Mouse (Mus musculus): Measurements from ENCODE around the gene Mfsd13b.
A peak's percentile ranks its signal among the peaks of the same experiment; 100 is the strongest.
"Not testable (repeated sequence)": the region's sequence is repeated elsewhere in the genome, so short reads cannot be mapped to it uniquely, and the experiment has no call there.

Mfsd13b gene

GRCm38 (mm10) chr7:120991191-120991590 lies 8.9 kb downstream of the Mfsd13b start:
- DNase-seq = no peak

DNA sequence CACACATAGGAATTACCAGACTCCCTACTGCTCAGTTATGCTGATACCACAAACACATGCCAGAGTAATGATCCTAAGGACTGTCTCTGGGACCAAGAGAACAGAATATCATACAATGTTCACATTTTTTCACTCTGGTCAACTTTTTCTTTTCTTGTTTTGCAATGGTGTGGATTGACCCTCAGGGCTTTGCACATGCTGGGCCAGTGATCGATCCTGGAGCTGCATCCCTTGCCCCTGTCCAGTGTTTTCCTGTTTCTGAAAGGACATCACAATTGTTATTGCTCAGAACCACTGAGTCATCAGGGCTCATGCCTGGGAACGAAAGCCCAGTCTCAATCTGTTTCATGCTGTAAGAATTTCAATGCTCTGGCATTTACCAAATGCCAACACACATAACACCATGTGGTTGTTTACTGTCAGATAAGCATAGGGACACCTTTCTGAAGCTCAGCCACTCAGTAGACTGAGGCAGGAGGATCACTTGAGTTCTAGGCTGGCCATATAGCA lies 16.8 kb downstream of the Mfsd13b start:
- DNase-seq = no peak

- DNase-seq = no peak
These were observed 17.9 kb downstream of the Mfsd13b start for GRCm38 (mm10) chr7:121000065-121000822.

- DNase-seq = no peak
These were observed 19.6 kb downstream of the Mfsd13b start for GRCm38 (mm10) chr7:121001879-121002278.

GRCm38 (mm10) chr7:121002407-121002928 lies 20.2 kb downstream of the Mfsd13b start:
- DNase-seq = no peak

DNA sequence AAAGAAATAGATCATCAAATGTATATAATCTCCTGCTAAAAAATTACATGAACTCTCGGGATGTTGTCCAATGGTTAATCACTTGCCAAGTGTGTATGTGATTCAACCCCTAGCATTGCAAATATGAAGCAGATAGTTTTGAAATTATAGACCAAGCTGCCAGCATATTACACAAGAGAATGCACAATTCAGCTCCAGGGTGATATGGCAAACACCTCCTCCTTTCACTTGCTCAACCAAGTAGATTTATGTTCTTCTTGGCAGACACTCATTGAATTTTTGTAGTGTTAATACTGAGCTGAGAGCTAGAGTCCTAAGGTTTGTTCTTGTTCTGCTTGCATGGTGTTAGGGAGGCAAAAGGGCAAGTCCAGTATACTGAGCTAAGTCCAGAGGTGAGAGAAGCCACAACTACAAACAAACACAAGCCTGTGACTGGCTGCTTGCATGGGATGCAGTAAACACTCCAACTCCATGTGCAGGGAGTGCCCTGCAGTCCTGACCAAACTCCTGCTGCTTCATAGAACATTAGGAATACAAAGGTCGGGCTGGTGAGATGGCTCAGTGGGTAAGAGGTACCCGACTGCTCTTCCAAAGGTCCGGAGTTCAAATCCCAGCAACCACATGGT lies 21.6 kb downstream of the Mfsd13b start:
- no peak for DNase-seq

- no peak for DNase-seq
These were observed 29.7 kb downstream of the Mfsd13b start for GRCm38 (mm10) chr7:121011794-121012689.

GRCm38 (mm10) chr7:121014486-121014885 lies 32.2 kb downstream of the Mfsd13b start:
- DNase-seq = no peak

DNA sequence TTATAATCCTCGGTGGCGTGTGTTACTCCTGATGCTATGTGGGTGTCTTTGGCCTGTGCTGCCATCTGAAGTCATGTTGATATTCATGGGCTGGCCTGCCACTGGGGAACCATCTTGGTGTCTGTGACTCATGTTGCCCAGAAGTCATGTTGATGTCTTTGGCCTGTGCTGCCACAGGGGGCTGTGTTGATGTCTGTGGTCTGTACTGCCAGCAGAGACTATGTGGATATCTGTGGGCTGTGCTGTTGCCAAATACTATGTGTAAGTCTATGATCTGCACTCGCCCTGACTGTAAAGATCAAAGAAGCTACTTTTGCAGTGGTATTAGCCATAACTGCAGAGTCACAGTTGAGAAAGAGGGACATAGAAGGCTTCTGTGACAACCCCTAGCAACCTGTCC lies 36.5 kb downstream of the Mfsd13b start:
- no peak for DNase-seq

DNA sequence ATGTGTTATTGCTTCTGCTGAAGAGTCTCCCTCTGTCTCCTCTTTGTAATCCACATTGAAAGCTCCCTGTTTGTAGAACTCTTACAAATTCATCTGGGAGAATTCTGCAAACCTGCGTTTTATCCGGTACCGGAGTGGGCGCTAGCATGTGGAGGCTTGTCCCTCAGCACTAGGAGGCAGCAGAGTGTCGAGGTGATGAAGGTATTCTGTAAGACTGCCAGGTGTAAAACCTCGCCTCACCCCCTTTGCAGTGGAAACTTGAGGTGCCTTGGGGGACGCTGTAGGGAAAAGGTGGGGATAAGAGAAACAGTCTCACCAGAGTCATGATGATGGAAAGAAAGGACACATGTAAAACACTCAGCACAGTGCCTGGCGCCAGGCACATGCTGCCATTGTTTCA lies 38.0 kb downstream of the Mfsd13b start:
- DNase-seq = no peak

DNA sequence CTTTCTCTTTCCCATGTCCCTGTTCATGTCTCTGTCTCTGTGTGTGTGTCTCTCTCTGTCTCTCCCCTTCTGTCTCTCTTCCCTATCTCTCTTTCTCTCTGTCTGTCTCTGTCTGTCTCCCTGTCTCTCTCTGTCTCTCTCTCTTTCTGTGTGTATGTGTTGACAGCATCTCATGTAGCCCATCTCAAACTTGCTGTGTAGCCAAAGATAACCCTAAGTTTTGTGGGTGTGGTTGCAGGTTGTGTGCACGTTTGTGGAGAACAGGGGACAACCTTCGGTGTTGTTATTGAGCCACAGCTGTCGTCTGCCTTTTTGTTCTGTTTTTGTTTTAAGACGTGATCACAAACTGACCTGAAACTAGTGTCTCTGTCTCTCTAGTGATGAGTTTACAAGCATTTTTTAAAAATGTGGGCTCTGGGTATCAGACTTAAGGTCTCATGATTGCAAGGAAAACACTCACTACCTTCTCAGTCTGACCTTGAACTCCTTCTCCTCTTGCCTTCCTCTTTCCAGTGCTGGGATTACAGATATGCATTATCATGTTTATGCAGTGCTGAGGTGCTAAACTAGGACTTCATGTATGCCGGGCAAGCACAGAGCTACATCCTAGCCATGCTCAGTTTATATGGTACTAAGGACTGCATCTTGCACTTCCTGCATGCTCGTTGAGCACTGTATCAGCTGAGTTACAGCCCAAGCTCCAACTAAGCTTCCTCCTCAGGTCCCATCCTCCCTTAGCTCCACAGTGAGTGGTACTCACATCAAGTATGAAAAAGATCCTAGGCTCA lies 43.1 kb downstream of the Mfsd13b start:
- no peak for DNase-seq

GRCm38 (mm10) chr7:121026300-121026699 lies 44.0 kb downstream of the Mfsd13b start:
- no peak for DNase-seq

DNA sequence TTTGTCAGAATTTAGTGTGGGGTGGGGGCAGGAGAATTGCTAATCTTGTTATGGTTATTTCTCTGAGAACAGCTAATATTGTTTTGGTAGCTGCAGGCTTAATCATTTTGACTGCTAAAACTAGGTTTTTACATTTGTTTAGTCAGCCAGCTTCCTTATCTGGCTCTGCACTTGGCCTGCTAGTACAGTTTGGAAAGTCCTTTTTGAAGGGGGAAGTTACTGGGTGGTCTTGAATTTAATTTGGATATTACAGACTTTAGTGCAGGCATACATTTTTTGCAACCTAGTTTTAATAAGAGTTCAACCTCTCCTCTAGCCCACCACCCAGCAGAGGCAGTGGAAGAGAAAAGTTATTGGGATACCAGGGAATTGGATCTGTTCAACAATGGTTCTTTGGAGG lies 47.6 kb downstream of the Mfsd13b start:
- DNase-seq = not testable (repeated sequence)

DNA sequence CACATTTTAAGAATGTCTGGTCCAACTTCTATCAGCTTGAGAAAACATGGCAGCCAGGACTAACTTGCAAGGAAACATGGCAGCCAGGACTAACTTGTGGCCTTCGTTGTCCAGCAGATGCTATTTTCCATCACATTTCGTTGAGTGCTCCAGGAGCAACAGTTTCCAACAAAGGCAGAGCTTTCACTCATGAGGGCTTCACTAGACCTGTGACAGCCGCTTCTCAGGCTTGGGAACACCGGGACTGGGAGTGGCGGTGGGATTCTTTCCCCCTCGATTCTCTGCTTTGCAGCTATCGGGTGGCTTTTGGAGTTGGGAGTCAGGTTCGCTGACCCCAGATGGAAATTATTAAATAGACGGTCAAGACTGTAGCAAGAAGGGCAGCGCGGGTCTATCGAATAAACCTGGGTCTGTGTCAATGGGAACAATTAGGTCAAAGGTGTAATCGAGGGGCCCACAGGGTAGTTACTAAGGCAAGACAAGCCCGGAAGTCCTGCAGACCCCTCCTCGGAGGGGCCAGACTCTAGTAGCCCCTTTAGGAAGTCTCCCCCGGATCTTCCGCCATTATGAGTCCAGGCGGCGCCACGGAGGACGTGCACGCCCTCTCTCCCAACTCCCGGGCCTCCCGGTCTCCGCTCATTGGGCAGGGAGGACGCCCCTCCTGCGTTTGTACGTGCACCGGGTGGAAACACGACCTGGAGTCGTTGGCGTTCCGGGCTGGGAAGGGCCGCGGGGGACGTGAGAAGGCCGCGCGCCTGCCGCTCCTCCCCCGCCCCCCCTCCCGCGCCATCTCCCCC lies 51.7 kb downstream of the Mfsd13b start, which contains the start of gene Mettl9:
TSS of gene Mettl9 (plus strand) at position 590 of the 797 bp plus-strand sequence.
- DNase-seq = peak; percentile 87 to 90

DNA sequence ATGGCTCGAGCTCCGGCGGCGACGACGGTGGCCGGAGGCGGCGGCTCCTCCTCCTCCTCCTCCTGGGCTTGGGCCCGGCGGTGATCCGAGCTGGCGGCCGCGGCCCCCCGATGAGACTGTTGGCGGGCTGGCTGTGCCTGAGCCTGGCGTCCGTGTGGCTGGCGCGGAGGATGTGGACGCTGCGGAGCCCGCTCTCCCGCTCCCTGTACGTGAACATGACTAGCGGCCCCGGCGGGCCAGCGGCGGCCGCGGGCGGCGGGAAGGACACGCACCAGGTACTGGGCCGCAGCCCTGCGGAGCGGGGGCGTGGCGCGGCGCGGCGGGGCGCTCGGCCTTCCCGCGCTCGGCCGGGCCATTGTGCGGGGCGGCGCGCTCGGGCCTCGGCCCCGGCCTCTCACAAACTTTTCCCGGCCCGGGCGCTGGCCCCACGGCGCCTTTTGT lies 52.4 kb downstream of the Mfsd13b start:
- no peak for DNase-seq

GRCm38 (mm10) chr7:121035161-121035721 lies 52.9 kb downstream of the Mfsd13b start:
- DNase-seq = peak in 1 of 2 experiments; percentile 13

DNA sequence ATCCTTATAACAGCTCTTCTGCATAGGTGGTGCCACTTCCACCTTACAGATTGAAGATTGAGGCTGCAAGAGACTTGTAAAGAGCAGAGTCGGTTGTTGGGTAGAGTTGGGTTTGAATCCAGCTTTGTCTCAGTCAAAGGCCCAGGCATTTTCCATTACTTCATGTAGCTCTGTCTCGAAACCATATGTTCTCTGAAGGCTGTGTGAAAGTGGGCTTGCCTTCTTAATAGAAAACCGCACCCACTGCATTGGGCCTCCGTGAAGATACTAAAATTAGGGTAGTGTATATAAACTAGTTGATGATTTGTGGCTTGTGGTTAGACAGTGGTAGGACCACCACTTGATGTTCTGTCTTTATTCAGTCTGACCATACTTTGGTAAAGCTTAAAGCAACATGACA lies 58.3 kb downstream of the Mfsd13b start:
- no peak for DNase-seq

DNA sequence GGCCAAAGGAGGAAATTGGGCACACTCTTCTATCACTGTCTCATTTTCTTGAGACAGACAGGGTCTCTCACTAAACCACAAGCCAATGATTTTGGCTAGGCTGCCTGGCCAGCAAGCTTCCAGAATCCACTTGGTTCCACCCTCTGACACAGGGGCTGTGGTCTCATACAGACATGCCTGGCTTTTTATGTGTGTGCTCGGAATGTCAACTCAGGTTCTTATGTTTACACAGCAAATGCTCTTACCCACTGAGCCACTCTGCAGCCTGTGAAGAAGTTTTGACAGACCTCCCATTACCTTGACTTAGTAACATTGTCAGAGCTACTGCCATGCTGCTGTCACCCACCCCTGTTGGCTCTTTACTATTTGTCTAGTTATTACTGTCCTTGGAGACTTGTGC lies 59.7 kb downstream of the Mfsd13b start:
- no peak for DNase-seq

GRCm38 (mm10) chr7:121043004-121043403 lies 60.7 kb downstream of the Mfsd13b start:
- DNase-seq = no peak

DNA sequence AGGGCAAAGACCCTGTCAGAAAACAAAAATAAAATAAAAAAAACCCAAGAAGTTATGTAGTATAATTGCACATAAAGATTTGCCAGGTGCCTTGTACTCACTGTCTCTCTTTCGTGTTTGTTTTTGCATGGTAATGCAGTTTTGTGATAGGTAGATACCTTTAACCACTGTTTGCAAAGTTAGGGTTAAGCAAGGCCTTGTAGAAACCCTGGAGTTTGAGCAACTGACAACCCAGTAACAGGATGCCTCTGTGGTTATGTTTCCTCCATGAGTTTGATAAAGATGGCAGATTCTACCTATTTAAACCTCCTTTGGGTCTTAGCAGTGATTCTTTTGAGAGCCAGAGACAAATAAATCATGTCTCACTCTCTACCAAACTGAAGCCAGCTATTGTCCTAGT lies 61.2 kb downstream of the Mfsd13b start:
- DNase-seq = no peak

DNA sequence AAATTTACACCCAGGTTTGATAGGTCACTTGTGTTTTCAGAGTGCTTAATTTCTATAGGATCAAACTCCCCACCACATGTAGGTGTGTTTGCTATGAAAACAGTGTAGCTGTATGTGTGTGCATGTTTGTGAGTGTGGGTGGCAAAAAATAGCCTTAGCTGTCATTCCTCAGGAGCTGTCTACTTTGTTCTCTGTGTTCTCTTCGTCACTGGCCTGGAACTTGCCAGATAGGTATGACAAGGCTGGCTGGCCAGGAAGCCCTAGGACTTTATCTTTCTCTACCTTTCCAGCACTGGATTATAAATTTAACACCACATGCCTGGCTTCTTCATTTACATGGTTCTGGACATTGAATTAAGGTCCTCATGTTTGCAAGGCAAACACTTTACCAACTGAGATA lies 61.9 kb downstream of the Mfsd13b start:
- no peak for DNase-seq
